Mouse (Mus musculus) spleen, postnatal 14 days (tissue): ENCODE measurements around the gene Sptbn4.

Experiments
- DNase-seq, 2 experiments: peaks; one replicate each; pipeline ENCODE4 v3.0.0; 2021 to 2022; ENCODE audit warnings: low spot score in 2 of 2

Sptbn4 gene

GRCm38 (mm10) chr7:27326101-27326880 is 121.2 kb downstream of the Sptbn4 start:
- no peak for DNase-seq

- no peak for DNase-seq
These were observed 121.8 kb downstream of the Sptbn4 start for GRCm38 (mm10) chr7:27325697-27326096.

GRCm38 (mm10) chr7:27324928-27325327 is 122.6 kb downstream of the Sptbn4 start:
- DNase-seq = no peak

GRCm38 (mm10) chr7:27324161-27324560 is 123.3 kb downstream of the Sptbn4 start:
- no peak for DNase-seq

- DNase-seq = no peak
These were observed 124.5 kb downstream of the Sptbn4 start for GRCm38 (mm10) chr7:27323001-27323400.

GRCm38 (mm10) chr7:27322291-27322690 is 125.2 kb downstream of the Sptbn4 start:
- no peak for DNase-seq

GRCm38 (mm10) chr7:27319411-27319810 is 128.1 kb downstream of the Sptbn4 start:
- DNase-seq = no peak

- DNase-seq = no peak
These were observed 131.5 kb downstream of the Sptbn4 start for GRCm38 (mm10) chr7:27315958-27316357.

GRCm38 (mm10) chr7:27314393-27314792 is 133.1 kb downstream of the Sptbn4 start:
- no peak for DNase-seq

GRCm38 (mm10) chr7:27311651-27312284 is 135.7 kb downstream of the Sptbn4 start:
- DNase-seq = no peak

GRCm38 (mm10) chr7:27310996-27311535 is 136.4 kb downstream of the Sptbn4 start:
- DNase-seq = no peak

- no peak for DNase-seq
These were observed 137.2 kb downstream of the Sptbn4 start for GRCm38 (mm10) chr7:27310306-27310705.

- no peak for DNase-seq
These were observed 137.7 kb downstream of the Sptbn4 start for GRCm38 (mm10) chr7:27309832-27310231.

GRCm38 (mm10) chr7:27308821-27309549 is 138.5 kb downstream of the Sptbn4 start:
- DNase-seq = no peak

GRCm38 (mm10) chr7:27307551-27307950 is 139.9 kb downstream of the Sptbn4 start:
- no peak for DNase-seq
